Mouse (Mus musculus) kidney, adult 2 months (tissue): ENCODE results near the gene Lrrc4b.

Experiments
- CTCF ChIP-seq: fragments of 200-500 bp; conservative IDR thresholded peaks from 2 replicates; pipeline ENCODE4 v1.5.1; 2011; ENCODE audit warnings: low read depth, mild to moderate bottlenecking, control low read depth, low read length, moderate library complexity, mixed read lengths; ENCODE audit not compliant: insufficient read depth, insufficient read length
- POLR2A ChIP-seq: fragments of 200-500 bp; IDR thresholded peaks from one replicate; pipeline ENCODE4 v1.6.1; 2011; ENCODE audit warnings: low read depth, low read length, control low read depth

- TF ChIP-seq CTCF (no peak), POLR2A (no peak)
These were observed 27.1 kb upstream of the Lrrc4b start for GRCm38 (mm10) chr7:44401673-44402072.
